Mouse (Mus musculus): ENCODE measurements around the gene Kpna6.
"Not testable (repeated sequence)": the region's sequence is repeated elsewhere in the genome, so short reads cannot be mapped to it uniquely, and the experiment has no call there.

Gene Kpna6

DNA sequence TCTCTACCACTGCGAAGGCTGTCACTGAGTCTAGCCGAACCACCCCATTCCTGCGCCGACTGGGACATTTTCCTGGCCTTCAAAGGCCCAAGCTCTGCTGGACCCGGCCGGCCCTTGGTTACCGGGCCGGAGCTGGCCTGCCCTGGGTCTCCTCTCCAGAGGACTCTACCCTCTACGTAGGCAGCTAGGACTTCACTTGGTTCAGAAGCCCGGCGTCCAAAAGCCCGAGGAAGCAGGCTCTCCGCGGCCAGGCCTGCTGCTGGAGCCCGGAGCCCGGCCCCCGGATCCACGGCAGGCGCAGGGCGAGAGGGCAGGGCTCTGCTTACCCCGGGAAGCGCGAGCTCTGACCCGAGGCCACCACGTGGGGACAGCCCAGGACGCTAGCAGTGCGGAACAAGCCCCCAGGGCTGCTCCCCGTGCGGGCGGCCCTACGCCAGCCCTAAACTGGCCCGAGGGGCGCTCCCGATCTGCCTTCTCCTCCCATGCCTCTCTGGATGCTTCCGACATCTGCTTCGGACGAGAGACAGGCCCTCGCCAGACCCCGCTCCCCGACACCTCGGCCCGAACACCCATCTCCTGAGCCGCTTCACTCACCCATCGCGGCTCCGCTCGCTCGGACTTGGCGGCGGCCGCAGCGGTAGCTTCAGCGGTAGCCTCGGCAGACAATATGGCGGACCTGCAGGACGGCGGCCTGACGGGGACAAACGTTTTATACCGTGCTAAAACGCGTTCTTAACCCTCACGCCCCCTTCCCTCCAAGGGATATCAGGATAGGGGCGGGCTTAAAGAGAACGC lies at the start of gene Kpna6:
TSS of gene Kpna6 (minus strand) at position 685 of the 795 bp plus-strand sequence.
- DNase-seq (ENCODE audit: low spot score): peak; percentile 89

GRCm38 (mm10) chr4:129716310-129716709 lies 43.7 kb upstream of the Kpna6 start:
- no peak for DNase-seq (ENCODE audit: low spot score)

- DNase-seq (ENCODE audit: low spot score): no peak
Measured at GRCm38 (mm10) chr4:129709486-129710129, 37.0 kb upstream of the Kpna6 start.

DNA sequence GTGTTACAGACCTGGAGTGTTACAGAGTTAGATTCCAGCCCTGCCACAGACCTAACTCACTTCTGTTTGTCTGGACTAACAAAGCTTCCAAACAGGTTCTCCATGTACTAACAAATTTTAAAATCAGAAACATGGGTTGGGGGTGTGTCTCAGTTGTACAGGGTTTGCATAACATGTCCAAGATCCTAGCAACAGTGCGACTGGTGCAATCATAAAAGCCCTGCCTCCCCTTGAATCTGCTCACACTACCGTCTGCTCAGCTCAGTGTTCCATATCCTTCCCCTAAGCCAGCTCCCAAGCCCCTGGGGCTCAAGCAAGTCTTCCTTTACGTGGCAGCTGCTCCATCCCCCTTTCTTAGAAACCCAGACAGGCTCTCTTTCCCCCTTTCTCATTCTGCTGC lies 34.2 kb upstream of the Kpna6 start:
- no peak for DNase-seq (ENCODE audit: low spot score)

DNA sequence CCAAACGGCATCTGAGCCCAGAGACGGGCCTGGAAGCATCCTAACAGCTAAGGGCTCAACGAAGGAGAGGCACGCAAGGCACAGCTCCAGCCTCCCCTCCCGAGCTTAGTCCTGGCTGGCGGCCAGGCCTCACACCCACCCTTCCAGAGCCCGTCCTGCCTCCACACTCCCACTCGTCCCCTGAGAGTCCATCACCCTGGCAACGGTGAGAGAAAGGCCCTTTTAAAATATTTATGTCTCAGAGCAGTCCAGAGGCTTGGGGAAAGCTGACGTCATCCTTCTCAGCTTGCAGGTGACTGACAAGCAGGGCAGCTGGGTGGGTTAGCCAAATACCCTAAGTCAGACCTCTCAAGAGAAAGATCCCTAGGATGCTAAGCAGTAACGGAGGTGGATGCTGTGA lies 29.9 kb upstream of the Kpna6 start:
- DNase-seq (ENCODE audit: low spot score): peak; percentile 91

- DNase-seq (ENCODE audit: low spot score): peak; percentile 88
Measured at GRCm38 (mm10) chr4:129701503-129702377, 29.2 kb upstream of the Kpna6 start.

DNA sequence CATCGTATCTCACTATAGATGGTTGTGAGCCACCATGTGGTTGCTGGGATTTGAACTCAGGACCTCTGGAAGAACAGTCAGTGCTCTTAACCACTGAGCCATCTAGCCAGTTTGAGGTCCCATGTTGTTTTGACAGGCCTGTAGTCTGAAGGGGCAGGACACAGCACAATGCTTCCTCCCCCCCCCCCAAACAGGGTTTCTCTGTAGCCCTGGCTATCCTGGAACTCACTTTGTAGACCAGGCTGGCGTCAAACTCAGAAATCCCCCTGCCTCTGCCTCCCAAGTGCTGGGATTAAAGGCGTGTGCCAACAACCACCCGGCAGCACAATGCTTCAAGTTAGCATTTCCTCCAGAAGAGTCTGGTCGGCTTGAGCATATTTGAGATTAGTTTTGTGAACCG lies 28.1 kb upstream of the Kpna6 start:
- DNase-seq (ENCODE audit: low spot score): not testable (repeated sequence)

- no peak for DNase-seq (ENCODE audit: low spot score)
Measured at GRCm38 (mm10) chr4:129700216-129700615, 27.6 kb upstream of the Kpna6 start.

GRCm38 (mm10) chr4:129697191-129697590 lies 24.6 kb upstream of the Kpna6 start:
- DNase-seq (ENCODE audit: low spot score): no peak

GRCm38 (mm10) chr4:129696158-129696985 lies 23.8 kb upstream of the Kpna6 start, which contains the start of gene Tmem39b:
Gene Tmem39b, minus strand, starts transcription at chr4:129696838.
- peak; percentile 89 for DNase-seq (ENCODE audit: low spot score)

DNA sequence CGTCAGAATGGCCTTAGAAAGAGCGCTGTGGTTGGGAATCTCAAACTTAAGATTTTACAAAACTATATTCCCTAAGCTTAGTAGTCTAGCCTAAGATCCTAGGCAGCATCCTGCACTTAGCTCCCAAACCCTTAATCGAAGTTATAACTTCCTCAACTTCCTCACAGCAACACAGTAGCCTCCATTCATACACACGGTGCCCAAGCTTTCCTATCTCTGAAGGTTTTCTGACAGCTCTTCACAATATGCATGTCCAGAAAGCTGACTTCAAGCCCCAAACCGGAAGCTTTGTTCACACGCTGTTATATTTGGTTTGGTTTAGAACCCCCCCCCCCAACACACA lies 23.2 kb upstream of the Kpna6 start:
- DNase-seq (ENCODE audit: low spot score): no peak

DNA sequence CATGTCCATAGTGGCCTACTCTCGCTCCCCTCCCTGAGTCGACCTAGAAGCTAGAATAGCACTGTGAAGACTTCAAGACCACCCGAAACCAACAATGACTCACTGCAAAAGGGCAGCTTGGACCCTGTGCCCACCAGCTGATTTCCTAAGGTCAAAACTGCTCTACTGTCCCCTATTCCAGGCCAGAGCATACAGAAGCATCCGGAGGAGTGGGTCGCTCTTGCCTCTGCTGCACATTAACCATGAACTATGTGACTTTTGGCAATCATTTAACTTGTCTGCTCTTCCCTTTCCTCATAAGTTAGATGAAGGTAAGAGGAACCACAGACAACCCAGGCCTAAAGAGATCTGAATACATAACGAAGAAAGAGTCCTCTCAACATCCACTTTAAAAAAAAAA lies 12.0 kb upstream of the Kpna6 start:
- no peak for DNase-seq (ENCODE audit: low spot score)

GRCm38 (mm10) chr4:129683901-129684493 lies 11.4 kb upstream of the Kpna6 start:
- peak; percentile 30 for DNase-seq (ENCODE audit: low spot score)

DNA sequence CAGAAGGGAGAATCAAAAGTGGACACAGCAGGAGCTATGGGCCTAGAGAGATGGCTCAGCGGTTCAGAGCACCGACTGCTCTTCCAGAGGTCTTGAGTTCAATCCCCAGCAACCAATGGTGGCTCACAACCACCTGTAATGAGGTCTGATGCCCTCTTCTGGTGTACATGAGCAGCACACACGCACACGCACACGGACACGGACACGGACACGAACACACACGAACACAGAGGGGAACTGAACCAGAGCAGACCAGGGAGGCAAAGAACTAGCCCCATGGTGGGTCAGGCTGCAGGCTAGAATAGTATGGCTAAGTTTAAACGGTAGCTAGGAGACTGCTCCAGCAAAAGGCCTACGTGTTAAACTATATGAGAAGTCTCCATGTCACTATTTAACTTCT lies 9.3 kb upstream of the Kpna6 start:
- DNase-seq (ENCODE audit: low spot score): no peak

- no peak for DNase-seq (ENCODE audit: low spot score)
Measured at GRCm38 (mm10) chr4:129672878-129673449, 397 bp upstream of the Kpna6 start.

DNA sequence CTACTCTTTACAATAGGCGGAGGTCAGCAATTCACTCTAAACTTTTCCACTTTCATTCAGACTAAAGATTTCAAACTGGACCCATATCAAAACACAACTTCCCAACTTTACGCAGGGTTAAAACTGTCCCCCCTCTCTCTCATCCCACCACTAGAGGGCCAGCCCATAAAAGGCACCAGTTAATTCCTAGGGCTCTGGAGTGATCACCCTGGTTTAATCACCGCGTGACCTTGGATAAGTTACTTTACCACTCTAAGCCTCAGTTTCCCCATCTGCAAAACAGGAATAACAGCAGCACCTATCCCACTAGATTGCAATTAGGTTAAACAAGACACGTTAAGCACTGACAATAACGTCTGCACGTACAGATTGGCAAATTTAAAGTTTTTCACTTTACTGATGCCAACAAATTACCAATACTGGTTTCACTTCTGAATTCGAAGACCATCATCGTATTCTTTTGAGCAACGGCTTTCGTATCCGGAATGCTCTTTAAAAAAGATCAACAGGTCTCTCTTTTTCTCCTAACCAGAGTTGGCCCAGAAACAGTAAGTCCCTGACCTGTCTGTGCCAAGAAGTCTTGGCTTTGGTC lies 980 bp downstream of the Kpna6 start:
- peak; percentile 66 for DNase-seq (ENCODE audit: low spot score)

- DNase-seq (ENCODE audit: low spot score): peak; percentile 44
Measured at GRCm38 (mm10) chr4:129662255-129662813, 10.2 kb downstream of the Kpna6 start.

DNA sequence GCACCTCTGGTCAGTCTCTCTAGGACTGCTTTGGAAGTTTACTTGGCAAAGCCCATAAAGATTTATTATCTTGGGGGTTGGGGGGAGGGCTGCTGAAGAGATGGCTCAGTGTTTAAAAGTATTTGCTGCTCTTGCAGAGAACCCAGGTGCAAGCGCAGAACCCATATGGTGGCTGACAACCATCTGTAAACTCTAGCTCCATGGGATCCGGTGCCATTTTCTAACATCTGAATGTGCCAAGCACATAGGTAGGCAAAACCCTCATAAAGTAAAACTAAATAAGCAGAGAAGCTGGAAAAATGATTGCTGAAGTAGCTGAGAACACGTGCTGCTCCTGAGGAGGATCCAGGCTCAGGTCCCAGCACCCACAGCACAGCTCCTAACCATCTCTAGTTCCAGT lies 11.0 kb downstream of the Kpna6 start:
- no peak for DNase-seq (ENCODE audit: low spot score)

- DNase-seq (ENCODE audit: low spot score): no peak
Measured at GRCm38 (mm10) chr4:129654770-129655169, 17.8 kb downstream of the Kpna6 start.

DNA sequence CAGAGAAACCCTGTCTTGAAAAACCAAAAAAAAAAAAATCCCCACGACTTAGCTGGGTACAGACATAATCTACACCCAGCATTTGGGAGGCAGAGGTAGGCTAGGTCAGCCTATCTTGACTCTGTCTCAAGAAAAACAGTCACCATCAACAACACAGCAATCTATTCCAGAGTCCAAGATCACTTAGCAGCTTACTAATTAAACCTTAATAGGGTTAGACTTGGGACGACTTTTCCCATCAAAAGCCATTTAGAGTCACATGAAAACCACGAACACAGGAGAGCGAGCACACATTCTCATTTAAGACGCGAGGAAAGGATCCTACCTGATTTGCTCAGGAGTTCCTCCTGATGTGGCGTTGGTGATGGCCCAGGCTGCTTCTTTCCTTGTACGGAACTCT lies 22.2 kb downstream of the Kpna6 start:
- DNase-seq (ENCODE audit: low spot score): no peak
